Mouse (Mus musculus) forelimb bud, embryonic 11.5 days (tissue): ENCODE measurements around the gene Mprip.
A peak's percentile ranks its signal among the peaks of the same experiment; 100 is the strongest.
"Not testable (repeated sequence)": the region's sequence is repeated elsewhere in the genome, so short reads cannot be mapped to it uniquely, and the experiment has no call there.

Experiments
- DNase-seq: peaks from one replicate; pipeline ENCODE4 v3.0.0-alpha.2; 2012; ENCODE audit warnings: low read depth, low spot score

The Mprip gene

DNA sequence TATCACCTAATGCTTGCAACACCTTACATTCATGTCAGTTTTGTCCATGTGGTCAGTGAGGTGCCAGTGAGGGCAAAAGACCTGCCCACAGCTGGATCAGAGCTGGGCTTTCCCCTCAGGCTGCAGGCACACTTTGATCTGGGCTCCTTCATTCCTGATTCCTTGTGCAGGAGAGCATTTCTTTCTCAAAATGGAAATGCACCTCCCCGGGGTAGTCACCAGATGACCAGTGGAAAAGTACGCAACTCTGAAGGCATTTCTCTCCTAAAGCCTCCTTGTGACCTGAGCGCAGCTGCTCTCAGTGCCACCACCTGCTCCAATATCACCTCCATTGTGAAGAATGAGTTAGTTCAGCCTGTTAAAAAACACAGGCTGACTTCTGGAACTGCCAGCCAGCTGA, at the start of gene Mprip:
TSS of gene Mprip (plus strand) at position 301 of the 400 bp plus-strand sequence.
- no peak for DNase-seq

DNA sequence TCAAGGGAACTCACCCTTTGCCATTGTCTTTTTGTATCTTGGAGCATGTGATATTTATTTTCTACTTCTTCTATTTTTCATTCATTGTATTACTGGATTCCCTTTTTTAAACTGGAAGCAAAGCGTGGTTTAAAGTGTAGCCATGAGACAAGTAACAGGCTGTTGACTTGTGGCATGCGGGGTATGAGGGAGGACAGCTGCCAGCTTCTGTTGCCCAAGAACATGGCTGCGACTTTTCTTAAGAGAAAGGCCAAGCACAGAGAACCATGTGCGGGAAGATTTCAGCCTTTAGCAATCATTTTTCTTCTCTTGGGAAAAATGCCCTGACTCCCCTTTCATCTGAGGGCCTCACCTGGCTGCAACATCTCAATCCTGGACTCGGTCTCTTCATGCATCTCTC, 49.5 kb upstream of the Mprip start:
- no peak for DNase-seq

DNA sequence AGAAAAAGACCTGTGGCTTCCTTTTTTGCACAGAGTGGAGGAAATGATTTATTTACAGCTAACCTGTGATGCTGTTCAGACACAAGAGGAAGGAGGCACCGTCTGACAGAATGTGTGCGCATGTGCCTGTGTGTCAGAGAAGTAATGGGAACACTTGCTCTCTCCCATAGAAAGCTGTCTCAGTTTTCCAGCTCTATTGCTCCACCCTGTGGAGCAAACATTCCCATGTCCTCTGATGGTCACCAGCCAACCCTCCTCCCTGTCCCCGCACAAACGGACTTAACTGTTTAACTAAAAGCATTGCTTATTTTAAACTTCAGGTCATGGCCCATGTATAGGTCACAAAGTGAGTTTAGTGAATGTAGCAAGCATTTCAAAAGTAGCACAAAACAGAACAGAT, 47.0 kb upstream of the Mprip start:
- DNase-seq = peak; percentile 14

DNA sequence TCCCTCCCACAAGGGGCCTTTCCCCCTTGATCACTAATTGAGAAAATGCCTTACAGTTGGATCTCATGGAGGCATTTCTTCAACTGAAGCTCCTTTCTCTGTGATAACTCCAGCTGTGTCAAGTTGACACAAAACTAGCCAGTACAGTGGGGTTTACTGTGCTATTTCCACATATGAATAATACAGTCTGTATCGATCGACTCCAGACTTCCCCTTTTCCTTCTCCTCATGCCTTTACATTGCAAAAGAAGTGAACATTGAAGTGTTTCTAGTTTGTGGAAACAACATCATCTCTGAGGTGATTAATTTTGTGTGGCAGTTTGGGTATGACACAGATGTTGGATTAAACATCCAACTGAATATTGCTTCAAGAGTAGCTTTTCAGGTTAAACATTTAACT, 44.1 kb upstream of the Mprip start:
- DNase-seq = not testable (repeated sequence)

- no peak for DNase-seq
These were observed 38.9 kb upstream of the Mprip start for GRCm38 (mm10) chr11:59622214-59622613.

DNA sequence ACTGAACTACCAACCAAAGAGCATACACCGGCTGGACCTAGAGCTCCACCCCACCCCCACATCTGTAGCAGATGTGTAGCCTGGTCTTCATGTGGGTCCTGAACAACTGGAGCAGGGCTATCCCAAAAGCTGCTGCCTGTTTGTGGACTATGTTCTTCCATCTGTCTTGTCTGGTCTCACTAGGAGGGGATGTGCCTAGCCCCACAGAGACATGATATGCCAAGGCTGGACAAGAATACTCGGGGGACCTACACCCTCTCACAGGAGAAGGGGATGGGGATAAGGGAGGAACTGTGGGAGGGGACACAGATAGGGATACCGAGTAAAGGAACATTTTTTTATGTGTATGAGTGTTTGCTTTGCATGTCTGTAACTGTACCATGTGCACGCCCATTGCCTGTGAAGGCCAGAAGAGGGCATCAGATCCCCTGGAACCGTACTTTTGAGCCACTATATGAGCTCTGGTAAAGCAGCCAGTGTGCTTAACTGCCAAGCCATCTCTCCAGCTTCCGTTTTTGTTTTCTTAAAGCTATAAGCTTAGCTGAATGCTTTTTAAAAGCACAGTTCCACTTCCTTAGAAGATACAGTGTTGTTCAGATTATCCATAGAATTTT, 37.0 kb upstream of the Mprip start:
- DNase-seq = peak; percentile 59

- DNase-seq = no peak
These were observed 34.9 kb upstream of the Mprip start for GRCm38 (mm10) chr11:59626192-59626591.

DNA sequence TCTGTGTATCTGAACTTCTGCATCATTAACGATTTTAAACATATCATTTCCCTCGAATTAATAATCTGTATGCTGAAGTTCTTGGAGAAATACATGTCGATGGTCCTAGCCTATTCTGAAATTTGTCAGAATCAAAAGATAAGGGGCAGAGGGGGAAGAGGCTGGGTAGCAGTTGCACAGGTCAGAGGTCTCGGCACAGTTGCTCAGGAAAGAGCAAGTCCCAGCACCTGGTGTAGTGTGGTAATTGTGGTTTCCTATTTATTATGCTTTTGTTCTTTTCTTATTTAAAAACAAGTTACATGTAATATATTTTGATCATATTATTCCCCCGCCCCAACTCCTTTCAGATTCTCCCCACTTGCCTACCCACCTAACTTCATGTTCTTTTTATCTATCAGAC, 32.9 kb upstream of the Mprip start:
- no peak for DNase-seq

GRCm38 (mm10) chr11:59629871-59630270, 31.2 kb upstream of the Mprip start:
- DNase-seq = no peak

GRCm38 (mm10) chr11:59631980-59632379, 29.1 kb upstream of the Mprip start:
- DNase-seq = no peak

- peak; percentile 46 for DNase-seq
These were observed 28.1 kb upstream of the Mprip start for GRCm38 (mm10) chr11:59633037-59633436.

DNA sequence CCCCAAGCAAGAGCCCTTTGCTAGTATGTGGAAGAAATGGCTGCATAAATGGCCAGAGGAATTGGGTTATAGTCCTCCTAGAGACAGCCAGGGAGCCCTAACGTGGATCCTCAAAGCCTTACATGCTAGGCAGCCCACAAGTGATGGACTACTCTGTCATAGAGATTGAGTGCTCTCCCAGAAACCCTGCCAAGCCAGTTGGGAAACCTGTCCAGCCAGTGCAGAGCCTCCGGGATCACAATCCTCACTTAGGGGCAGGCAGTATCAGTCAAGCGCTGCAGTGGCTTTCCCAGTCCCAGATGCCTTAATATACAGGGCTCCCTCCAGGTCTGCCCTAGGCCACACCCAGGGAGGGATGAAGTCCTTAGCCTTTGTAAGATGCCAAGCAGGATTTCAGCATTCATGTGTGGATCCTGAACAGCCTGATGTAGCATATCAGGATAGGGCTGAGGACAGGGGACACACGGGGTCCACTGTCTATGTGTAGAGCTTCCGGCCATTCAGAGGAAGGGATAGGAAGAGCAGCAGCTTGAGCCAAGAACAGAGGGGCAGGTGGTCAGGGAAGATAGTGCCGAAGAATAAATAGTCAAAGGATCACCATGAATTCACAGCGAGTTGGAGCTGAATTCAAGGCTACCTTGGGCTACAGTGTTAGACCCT, 27.0 kb upstream of the Mprip start:
- no peak for DNase-seq

DNA sequence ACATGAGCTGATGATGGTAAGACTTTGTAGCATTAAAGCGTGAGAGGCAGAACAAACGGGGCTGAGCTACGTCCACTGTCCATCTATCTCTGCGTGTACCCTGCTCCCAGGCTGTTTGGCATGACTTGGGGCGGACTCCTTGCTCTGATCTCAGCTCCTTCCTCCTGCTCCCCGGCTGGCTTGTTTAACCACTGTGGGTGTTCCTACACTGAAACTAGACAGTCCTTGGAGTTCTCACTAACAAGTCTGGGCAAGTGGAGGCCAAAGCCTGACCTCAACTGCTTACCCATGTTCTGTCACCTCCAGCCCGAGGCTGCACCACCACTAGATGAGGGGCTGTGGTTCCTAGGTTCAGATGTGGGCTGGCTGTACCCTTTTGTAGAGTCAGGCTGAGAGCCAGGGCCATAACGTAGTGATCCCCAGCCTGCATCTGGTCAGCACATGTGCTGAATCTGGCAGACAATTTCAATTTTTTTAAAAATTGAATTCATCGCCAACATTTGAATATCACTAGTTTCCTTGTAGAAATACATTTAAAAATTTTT, 25.8 kb upstream of the Mprip start:
- DNase-seq = no peak

DNA sequence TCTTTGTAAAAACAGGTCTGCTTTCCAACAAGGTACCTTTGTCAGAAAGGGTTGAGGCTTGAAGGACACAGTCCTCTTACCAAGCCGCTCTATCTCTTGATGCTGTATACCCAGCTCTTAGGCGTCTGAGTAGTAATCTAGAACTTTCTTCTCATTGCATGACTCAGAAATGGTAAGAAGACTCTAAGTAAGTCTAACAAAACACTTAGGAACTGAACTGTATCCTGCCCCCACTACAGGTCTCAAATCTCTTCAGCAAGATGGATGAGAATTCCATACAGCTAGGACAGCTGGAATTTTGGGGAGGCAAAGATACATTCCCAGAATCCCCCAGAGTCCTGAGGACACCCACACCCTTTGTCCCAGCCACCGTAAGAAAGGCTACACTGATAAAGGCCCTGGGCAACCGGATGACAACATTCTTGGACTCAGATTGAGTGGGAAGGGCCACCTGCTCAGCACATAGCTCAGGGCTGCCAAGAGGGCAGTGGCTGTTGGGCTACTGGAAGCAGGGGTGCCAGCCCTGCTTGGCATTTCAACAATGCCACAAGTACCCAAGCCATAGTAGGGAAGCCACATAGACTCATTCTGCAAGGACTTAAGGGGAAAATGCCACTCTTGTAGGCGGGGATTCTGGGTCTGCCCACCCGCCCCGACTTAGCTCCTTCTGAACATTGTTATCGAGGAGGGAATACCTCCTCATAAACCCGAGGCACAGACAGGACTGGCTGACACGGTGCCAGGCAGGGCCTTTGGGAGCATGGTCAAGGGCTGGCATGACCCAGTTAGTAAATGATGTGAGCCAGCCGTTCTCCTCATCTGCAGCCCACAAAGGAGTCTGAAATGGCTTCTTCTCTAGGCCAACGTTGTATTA, 25.0 kb upstream of the Mprip start:
- DNase-seq = no peak

GRCm38 (mm10) chr11:59636695-59637414, 24.2 kb upstream of the Mprip start:
- no peak for DNase-seq

GRCm38 (mm10) chr11:59639957-59640643, 21.0 kb upstream of the Mprip start:
- no peak for DNase-seq

GRCm38 (mm10) chr11:59641227-59641626, 19.9 kb upstream of the Mprip start:
- no peak for DNase-seq

GRCm38 (mm10) chr11:59642420-59642819, 18.7 kb upstream of the Mprip start:
- DNase-seq = no peak

DNA sequence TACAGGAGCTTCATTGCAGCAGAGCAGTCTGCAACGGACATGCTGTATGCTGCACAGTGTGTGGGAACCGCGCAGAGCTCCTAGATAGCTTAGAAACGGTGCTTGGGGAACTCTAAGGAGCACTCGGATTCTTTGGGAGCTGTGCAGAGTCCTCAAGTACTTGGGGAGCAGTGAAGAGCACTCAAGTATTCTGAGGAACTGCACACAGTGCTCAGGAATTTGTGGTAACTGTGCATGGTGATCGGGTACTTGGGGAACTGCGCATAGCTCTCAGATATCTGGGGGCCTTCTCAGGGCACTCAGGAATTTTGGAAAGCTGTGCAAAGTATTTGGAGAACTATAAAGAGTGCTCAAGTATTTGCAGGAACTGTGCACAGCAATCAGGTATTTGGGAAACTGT, 16.1 kb upstream of the Mprip start:
- DNase-seq = no peak

DNA sequence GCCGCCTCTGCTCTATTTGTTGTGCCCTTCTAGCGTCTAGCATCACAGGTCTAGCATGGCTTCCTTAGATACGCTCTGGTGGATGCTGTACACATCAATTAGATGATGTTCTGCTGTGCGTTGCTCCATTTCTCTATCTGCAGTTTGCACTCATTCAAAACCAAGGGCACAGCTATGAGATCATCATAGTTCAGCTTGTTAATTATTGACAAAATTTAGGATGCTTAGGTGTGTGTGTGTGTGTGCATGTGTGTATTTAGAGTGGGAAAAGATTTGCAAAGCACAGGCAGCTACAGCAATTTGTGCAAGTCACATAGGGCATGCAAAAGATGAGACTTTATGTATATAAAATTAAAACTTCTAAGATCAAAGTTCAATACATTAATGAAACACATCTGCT, 12.0 kb upstream of the Mprip start:
- DNase-seq = no peak

DNA sequence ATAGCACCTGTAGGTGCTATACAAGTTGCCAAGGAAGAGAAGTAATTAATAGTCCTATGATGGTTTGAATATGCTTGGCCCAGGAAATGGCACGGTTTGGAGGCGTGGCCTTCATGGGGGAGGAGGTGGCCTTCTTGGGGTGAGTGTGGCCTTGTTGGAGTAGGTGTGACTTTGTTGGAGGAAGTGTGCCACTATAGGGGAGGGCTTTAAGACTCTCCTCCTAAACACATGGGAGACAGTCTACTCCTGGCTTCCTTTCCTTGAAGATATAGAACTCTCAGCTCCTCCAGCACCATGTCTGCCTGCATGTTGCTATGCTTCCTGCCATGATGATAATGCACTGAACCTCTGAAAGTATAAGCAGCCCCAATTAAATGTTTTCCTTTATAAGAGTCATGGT, 8.1 kb upstream of the Mprip start:
- DNase-seq = no peak
